Mouse (Mus musculus): Measurements from ENCODE around the gene Usp43. TPM values are rescaled to one million over a fixed set of nuclear protein-coding genes. Genes with fewer than 3 reads are reported as not detected.

Gene Usp43
- polyA plus RNA-seq, 1 experiment from 2014 or later = 3.0 TPM

DNA sequence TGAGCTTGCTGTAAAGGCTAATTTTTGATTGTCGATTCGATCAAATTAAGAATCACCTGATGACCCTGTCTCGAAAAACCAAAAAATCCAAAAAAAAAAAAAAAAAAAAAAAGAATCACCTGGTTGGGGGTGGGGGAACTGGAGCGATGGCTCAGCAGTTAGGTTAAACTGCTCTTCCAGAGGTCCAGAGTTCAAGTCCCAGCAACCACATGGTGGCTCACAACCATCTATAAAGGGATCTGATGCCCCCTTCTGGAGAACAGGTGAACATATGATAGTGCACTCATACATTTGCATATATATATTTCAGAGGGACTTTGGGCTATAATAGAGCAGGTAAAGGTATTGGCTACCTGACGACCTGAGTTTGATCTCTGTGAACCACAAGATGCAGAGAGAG, 1.8 kb upstream of the Usp43 start:
- Histone ChIP-seq H3K4me2 (replicated peaks; ENCODE audit: low read depth, low read length) (no peak overlapping the region), H3K9me3 (ENCODE audit: low read length) (no peaks in the 10 kb centered on the region), H3K4me3 (ENCODE audit: low read depth, low read length) (no peak overlapping the region), H3K9ac (replicated peaks; ENCODE audit: low read depth) (no peak overlapping the region), H3K27me3 (replicated peaks; ENCODE audit: insufficient read depth, low read length) (no peaks in the 10 kb centered on the region), H3K36me3 (ENCODE audit: insufficient read depth, low read length) (no peaks in the 10 kb centered on the region), H3K27ac (ENCODE audit: low read length) (no peak overlapping the region), H3K4me1 (ENCODE audit: insufficient read depth, low read depth, low read length) (no peaks in the 10 kb centered on the region; the same call in 1 of the 2 replicates)
- no peak for ATAC-seq
- no peak for TF ChIP-seq EP300 (IDR thresholded peaks at IDR 0.05)
- TF ChIP-seq CTCF (IDR thresholded peaks at IDR 0.05) = peak; percentile 44
- no peak for DNase-seq (ENCODE audit: low spot score)
- WGBS = 96% methylated on average over 5 of the region's 5 CpGs

DNA sequence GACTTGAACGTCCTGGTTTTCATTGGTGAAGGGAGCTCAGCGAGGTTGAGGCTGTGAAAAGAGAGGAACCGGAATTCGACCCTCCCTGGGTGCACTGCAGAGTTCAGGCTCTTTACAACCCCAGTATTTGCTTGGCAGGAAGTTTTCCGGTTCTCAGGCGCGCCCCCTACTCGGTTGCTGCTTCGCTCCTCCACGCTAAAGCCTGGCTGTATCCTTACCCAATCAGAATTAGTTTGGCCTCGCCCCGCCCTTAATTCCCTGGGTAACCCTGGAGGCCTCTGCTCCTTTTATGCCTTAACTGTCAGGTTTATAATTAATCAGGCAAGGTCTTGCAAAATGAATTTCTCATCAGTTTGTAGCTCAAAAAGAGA, 787 bp upstream of the Usp43 start:
- Histone ChIP-seq H3K4me2 (replicated peaks; ENCODE audit: low read depth, low read length) (peak overlapping the region; percentile 99), H3K4me1 (ENCODE audit: insufficient read depth, low read depth, low read length) (no peaks in the 10 kb centered on the region; the same call in 1 of the 2 replicates), H3K36me3 (ENCODE audit: insufficient read depth, low read length) (no peaks in the 10 kb centered on the region), H3K4me3 (ENCODE audit: low read depth, low read length) (peak overlapping the region; percentile 77), H3K27ac (ENCODE audit: low read length) (peak overlapping the region; percentile 94), H3K9me3 (ENCODE audit: low read length) (no peaks in the 10 kb centered on the region), H3K27me3 (replicated peaks; ENCODE audit: insufficient read depth, low read length) (no peaks in the 10 kb centered on the region), H3K9ac (replicated peaks; ENCODE audit: low read depth) (peak overlapping the region; percentile 48; the same call in 1 of the 2 replicates)
- TF ChIP-seq CTCF (IDR thresholded peaks at IDR 0.05) (peak; percentile 60), EP300 (IDR thresholded peaks at IDR 0.05) (no peak)
- DNase-seq (ENCODE audit: low spot score) (peak; percentile 84), ATAC-seq (peak; percentile 72)
- WGBS = under 1% methylated on average over 12 of the region's 12 CpGs

DNA sequence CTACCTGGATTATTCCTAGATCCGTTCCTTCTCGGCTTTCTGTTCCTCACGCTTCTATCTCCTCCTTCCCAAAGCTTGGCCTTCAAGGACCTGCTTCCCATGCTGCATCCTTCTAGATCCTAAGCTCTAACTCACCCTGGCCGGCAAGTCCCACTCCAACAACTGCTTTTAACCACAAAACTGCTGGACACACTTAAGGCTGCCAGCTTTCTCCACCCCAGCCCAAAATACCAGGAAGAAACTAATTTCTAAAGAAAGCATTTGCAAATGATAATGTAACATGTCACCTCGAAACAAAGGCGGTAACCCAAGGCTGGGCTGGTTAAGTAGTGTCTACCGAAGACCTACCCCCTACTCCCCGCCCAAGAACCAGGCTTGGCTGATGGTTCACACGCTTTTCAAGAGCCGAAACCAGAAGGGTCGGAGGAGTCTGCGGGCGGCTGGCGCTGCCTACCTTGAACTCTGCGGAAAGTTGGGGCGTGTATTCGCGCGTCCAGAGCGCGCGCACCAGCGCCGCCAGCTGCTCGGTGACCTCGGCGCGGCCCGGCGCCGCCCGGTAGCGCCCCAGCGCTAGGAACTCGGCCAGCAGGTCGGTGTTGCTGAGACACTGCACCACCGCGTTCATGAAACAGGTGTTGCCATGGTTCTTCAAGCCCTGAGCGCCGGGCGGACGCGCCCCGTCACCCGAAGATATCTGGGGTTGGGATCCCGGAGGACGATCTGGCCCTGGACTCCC, 694 bp downstream of the Usp43 start:
- Histone ChIP-seq H3K27ac (ENCODE audit: low read length) (peak overlapping the region; percentile 94), H3K27me3 (replicated peaks; ENCODE audit: insufficient read depth, low read length) (no peaks in the 10 kb centered on the region), H3K4me2 (replicated peaks; ENCODE audit: low read depth, low read length) (peak overlapping the region; percentile 99), H3K9me3 (ENCODE audit: low read length) (no peaks in the 10 kb centered on the region), H3K4me1 (ENCODE audit: insufficient read depth, low read depth, low read length) (no peaks in the 10 kb centered on the region; the same call in 1 of the 2 replicates), H3K4me3 (ENCODE audit: low read depth, low read length) (peak overlapping the region; percentile 77), H3K9ac (replicated peaks; ENCODE audit: low read depth) (peak overlapping the region; percentile 72), H3K36me3 (ENCODE audit: insufficient read depth, low read length) (no peaks in the 10 kb centered on the region)
- WGBS = 3% methylated on average over 45 of the region's 47 CpGs
- peak; percentile 53 for TF ChIP-seq CTCF (IDR thresholded peaks at IDR 0.05)
- no peak for TF ChIP-seq EP300 (IDR thresholded peaks at IDR 0.05)
- ATAC-seq = peak; percentile 66
- DNase-seq (ENCODE audit: low spot score) = peak; percentile 65

DNA sequence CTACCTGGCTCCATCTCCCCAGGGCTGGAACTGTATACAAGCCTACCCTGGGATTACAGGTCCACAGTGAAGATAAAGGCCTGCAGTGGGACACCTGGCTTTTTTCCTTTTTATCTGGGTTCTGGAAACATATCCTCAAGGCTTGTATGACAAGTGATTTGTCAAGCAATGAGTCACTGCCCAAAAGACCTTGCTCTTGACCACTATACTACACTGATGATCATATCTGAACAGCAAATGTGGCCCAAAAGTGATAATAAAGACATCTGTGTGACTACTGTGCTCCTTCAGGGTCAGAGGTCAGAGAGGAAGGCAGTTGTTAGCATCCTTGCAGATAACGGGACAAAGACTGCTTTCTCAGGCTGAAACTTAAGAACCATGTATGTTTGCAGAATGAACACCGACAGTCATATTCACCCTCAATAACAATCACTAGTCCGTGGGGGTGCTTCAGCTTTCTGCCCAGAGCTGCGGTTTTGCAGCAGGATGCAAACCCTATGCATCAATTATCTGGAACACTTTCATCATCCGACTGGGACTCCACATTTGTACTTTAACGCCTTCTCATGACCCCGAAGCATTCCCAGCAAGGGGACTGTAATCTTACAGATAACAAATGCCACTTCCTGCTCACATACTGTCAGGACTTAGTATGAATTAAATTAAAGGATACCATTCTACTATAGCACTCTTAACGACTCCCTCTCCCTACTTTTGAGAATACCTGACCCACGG, 1.6 kb downstream of the Usp43 start:
- no peak overlapping the region for H3K4me3 ChIP-seq (ENCODE audit: low read depth, low read length)
- H3K36me3 ChIP-seq (ENCODE audit: insufficient read depth, low read length) = no peaks in the 10 kb centered on the region
- H3K9me3 ChIP-seq (ENCODE audit: low read length) = no peaks in the 10 kb centered on the region
- peak overlapping the region; percentile 99 for H3K4me2 ChIP-seq (replicated peaks; ENCODE audit: low read depth, low read length)
- ATAC-seq (no peak), DNase-seq (ENCODE audit: low spot score) (no peak)
- H3K27me3 ChIP-seq (replicated peaks; ENCODE audit: insufficient read depth, low read length) = no peaks in the 10 kb centered on the region
- TF ChIP-seq CTCF (IDR thresholded peaks at IDR 0.05) = no peak
- TF ChIP-seq EP300 (IDR thresholded peaks at IDR 0.05) = no peak
- H3K9ac ChIP-seq (replicated peaks; ENCODE audit: low read depth) = no peak overlapping the region
- WGBS = 24% methylated on average over 9 of the region's 9 CpGs
- H3K27ac ChIP-seq (ENCODE audit: low read length) = no peak overlapping the region
- H3K4me1 ChIP-seq (ENCODE audit: insufficient read depth, low read depth, low read length) = no peaks in the 10 kb centered on the region; the same call in 1 of the 2 replicates

DNA sequence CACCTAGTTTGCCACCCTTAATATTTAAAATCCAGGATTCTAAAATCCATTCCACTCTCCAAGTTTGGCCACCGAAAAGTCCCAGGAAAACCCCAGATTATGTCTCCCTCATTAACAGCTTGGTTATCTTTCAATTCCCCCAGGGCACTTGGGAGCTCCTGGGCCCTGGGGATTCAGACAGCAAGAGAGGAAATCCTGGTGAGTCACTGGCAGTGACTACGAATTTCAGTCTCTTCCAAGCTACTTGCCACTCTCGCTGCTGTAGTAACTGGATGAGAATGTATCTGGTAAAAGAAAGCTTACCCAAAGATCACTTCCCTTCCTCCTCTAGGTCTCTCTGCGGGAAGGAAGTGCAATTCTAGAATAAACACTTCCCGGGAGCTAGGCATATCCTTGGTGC, 2.4 kb downstream of the Usp43 start:
- no peak overlapping the region for H3K4me3 ChIP-seq (ENCODE audit: low read depth, low read length)
- DNase-seq (ENCODE audit: low spot score) (no peak), ATAC-seq (no peak)
- H3K4me2 ChIP-seq (replicated peaks; ENCODE audit: low read depth, low read length) = no peak overlapping the region
- no peaks in the 10 kb centered on the region; the same call in 1 of the 2 replicates for H3K4me1 ChIP-seq (ENCODE audit: insufficient read depth, low read depth, low read length)
- H3K9me3 ChIP-seq (ENCODE audit: low read length) = no peaks in the 10 kb centered on the region
- 35% methylated on average over 5 of the region's 5 CpGs for WGBS
- no peak overlapping the region for H3K27ac ChIP-seq (ENCODE audit: low read length)
- H3K9ac ChIP-seq (replicated peaks; ENCODE audit: low read depth) = no peak overlapping the region
- no peaks in the 10 kb centered on the region for H3K27me3 ChIP-seq (replicated peaks; ENCODE audit: insufficient read depth, low read length)
- TF ChIP-seq EP300 (IDR thresholded peaks at IDR 0.05) (no peak), CTCF (IDR thresholded peaks at IDR 0.05) (no peak)
- H3K36me3 ChIP-seq (ENCODE audit: insufficient read depth, low read length) = no peaks in the 10 kb centered on the region

DNA sequence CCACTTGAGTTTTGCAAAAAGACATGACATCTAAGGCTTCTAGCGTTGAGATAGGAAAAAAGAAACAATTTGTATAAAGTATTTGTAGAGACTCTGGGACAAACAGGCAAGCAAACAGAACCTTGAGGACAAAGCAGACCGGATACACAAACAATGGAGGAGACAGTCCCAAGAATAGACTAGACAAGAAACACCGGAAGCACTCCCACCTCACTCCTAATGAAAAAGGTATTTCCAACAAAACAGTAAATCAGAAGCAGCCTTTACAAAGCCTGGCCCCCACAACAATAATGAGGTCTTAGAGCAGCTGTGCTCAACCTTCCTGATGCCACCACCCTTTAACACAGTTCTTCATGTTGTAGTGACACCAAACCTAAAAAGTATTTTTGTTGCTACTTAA, 4.8 kb downstream of the Usp43 start:
- H3K27me3 ChIP-seq (replicated peaks; ENCODE audit: insufficient read depth, low read length) = no peaks in the 10 kb centered on the region
- H3K4me2 ChIP-seq (replicated peaks; ENCODE audit: low read depth, low read length) = no peak overlapping the region
- no peak for DNase-seq (ENCODE audit: low spot score)
- WGBS = 59% methylated on average over 3 of the region's 3 CpGs
- no peaks in the 10 kb centered on the region for H3K36me3 ChIP-seq (ENCODE audit: insufficient read depth, low read length)
- no peak for TF ChIP-seq CTCF (IDR thresholded peaks at IDR 0.05)
- TF ChIP-seq EP300 (IDR thresholded peaks at IDR 0.05) = no peak
- no peak overlapping the region for H3K27ac ChIP-seq (ENCODE audit: low read length)
- no peak overlapping the region for H3K4me3 ChIP-seq (ENCODE audit: low read depth, low read length)
- no peak for ATAC-seq
- H3K9me3 ChIP-seq (ENCODE audit: low read length) = no peaks in the 10 kb centered on the region
- no peak overlapping the region for H3K9ac ChIP-seq (replicated peaks; ENCODE audit: low read depth)
- no peaks in the 10 kb centered on the region; the same call in 1 of the 2 replicates for H3K4me1 ChIP-seq (ENCODE audit: insufficient read depth, low read depth, low read length)
